Mouse (Mus musculus) ovary, postnatal 36 days (tissue): Measurements from ENCODE around the gene Tcp10b.
"Not testable (repeated sequence)": the region's sequence is repeated elsewhere in the genome, so short reads cannot be mapped to it uniquely, and the experiment has no call there.

ENCODE experiments used
- DNase-seq: peaks from one replicate; pipeline ENCODE4 v3.0.0; 2022; ENCODE audit warnings: low spot score, mixed read lengths

Tcp10b gene

GRCm38 (mm10) chr17:13060804-13061203 is at the start of gene Tcp10b:
Gene Tcp10b (plus strand): TSS chr17:13061104.
- DNase-seq, result not testable (repeated sequence)

- no peak for DNase-seq
Observed at GRCm38 (mm10) chr17:13013316-13013715, 47.6 kb upstream of the Tcp10b start.

GRCm38 (mm10) chr17:13036627-13037192 is 24.2 kb upstream of the Tcp10b start:
- DNase-seq, result not testable (repeated sequence)

- DNase-seq, result peak; percentile 11
Observed at GRCm38 (mm10) chr17:13043846-13044673, 16.8 kb upstream of the Tcp10b start.

- not testable (repeated sequence) for DNase-seq
Observed at GRCm38 (mm10) chr17:13052124-13052813, 8.6 kb upstream of the Tcp10b start, which contains the start of gene Gpr31b. Gene Gpr31b (minus strand): TSS chr17:13052296.

- DNase-seq, result not testable (repeated sequence)
Observed at GRCm38 (mm10) chr17:13062882-13063281, 2.0 kb downstream of the Tcp10b start.

- not testable (repeated sequence) for DNase-seq
Observed at GRCm38 (mm10) chr17:13067864-13068385, 7.0 kb downstream of the Tcp10b start.

- DNase-seq, result not testable (repeated sequence)
Observed at GRCm38 (mm10) chr17:13069227-13069626, 8.3 kb downstream of the Tcp10b start.

- not testable (repeated sequence) for DNase-seq
Observed at GRCm38 (mm10) chr17:13091510-13091909, 30.6 kb downstream of the Tcp10b start.

GRCm38 (mm10) chr17:13092100-13092764 is 31.3 kb downstream of the Tcp10b start:
- DNase-seq, result not testable (repeated sequence)

- not testable (repeated sequence) for DNase-seq
Observed at GRCm38 (mm10) chr17:13092960-13093359, 32.1 kb downstream of the Tcp10b start.

- not testable (repeated sequence) for DNase-seq
Observed at GRCm38 (mm10) chr17:13106563-13106962, 45.7 kb downstream of the Tcp10b start.

GRCm38 (mm10) chr17:13112504-13113291 is 51.8 kb downstream of the Tcp10b start:
- DNase-seq, result not testable (repeated sequence)

GRCm38 (mm10) chr17:13123308-13124038 is 62.6 kb downstream of the Tcp10b start:
- not testable (repeated sequence) for DNase-seq

- DNase-seq, result not testable (repeated sequence)
Observed at GRCm38 (mm10) chr17:13124241-13124640, 63.3 kb downstream of the Tcp10b start.

GRCm38 (mm10) chr17:13129324-13129723 is 68.4 kb downstream of the Tcp10b start:
- DNase-seq, result not testable (repeated sequence)

GRCm38 (mm10) chr17:13129737-13130465 is 69.0 kb downstream of the Tcp10b start:
- not testable (repeated sequence) for DNase-seq

- DNase-seq, result not testable (repeated sequence)
Observed at GRCm38 (mm10) chr17:13131710-13132109, 70.8 kb downstream of the Tcp10b start, which contains the start of gene Unc93a. Gene Unc93a (minus strand): TSS chr17:13131810.
